Mouse (Mus musculus) left cerebral cortex, adult 2 months (tissue): ENCODE measurements around the gene Tmem40. TPM values are rescaled to one million over a fixed set of nuclear protein-coding genes. Genes with fewer than 3 reads are reported as not detected.

ENCODE experiments used
- DNase-seq, 2 experiments: peaks; one replicate each; pipeline ENCODE4 v3.0.0; 2021 to 2022; ENCODE audit warnings: low spot score in 2 of 2, mixed read lengths in 1 of 2; ENCODE audit errors: extremely low spot score in 1 of 2
- H3K27ac ChIP-seq: fragments of 200-600 bp; 2 replicates; pipeline ENCODE4 v1.8.1; 2022
- H3K4me3 ChIP-seq: fragments of 200-600 bp; 2 replicates; pipeline ENCODE4 v1.8.1; 2022
- CTCF ChIP-seq: fragments of 200-600 bp; IDR thresholded peaks from 2 replicates; pipeline ENCODE4 v1.8.1; 2022; ENCODE audit warnings: antibody characterized with exemption, mild to moderate bottlenecking, moderate library complexity
- intact Hi-C: fragments of 180-260 bp; cut with DNase I; formaldehyde crosslinking; loops from one replicate; pipeline ENCODE4 v1.15.1; 2025
- total RNA-seq, 2 experiments: library from RNA; stranded (reverse); gene quantifications; 2 replicates each; pipeline ENCODE4 v1.2.3; 2021

Gene Tmem40
- total RNA-seq, 2 experiments from 2014 or later: 1.2 TPM

- intact Hi-C loops: no loop called here
- TF ChIP-seq CTCF: no peak
- Histone ChIP-seq H3K27ac (no peak overlapping the region), H3K4me3 (no peak overlapping the region)
- DNase-seq: no peak
These were observed 29.9 kb upstream of the Tmem40 start for GRCm38 (mm10) chr6:115791842-115792686.

DNA sequence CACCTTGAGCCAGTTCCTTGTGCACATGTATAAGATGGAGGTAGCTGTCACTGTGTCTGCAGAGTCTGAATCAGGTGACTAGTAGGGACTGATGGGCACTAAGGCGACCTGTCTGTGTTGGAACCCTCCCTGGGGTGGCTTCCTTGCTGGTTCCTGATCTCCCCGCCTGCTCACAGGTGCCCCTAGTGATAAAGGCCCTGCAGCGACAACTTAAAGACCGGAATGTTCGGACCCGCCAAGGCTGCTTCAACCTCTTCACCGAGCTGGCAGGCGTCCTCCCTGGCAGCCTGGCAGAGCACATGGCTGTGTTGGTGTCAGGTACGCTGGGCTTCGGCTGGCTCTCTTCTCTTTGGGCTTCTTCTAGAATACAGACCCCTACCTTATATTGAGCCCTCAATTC is 28.8 kb upstream of the Tmem40 start:
- DNase-seq: no peak
- TF ChIP-seq CTCF: no peak
- Histone ChIP-seq H3K27ac (no peak overlapping the region), H3K4me3 (no peak overlapping the region)
- intact Hi-C loops: no loop called here

DNA sequence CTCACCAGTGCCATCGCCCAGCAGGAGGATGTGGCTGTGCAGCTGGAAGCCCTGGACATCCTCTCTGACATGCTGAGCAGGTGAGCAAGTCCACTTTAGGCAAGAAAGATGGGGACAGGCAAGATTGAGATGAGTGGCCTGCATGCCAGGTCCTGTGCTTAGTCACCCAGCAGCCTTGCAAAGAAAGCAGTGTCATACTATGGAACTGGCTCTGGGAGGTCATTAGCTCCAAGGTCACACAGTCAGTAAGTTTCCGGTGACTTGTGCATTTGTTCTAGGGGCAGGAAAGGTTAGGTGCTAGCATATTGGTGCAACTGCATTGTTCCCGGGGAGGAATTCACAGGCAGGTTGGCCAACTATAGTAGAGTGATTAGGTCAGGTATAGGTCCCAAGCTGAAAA is 20.6 kb upstream of the Tmem40 start:
- intact Hi-C loops: no loop called here
- no peak for DNase-seq
- no peak overlapping the region for H3K4me3 ChIP-seq
- no peak overlapping the region for H3K27ac ChIP-seq
- TF ChIP-seq CTCF: no peak

DNA sequence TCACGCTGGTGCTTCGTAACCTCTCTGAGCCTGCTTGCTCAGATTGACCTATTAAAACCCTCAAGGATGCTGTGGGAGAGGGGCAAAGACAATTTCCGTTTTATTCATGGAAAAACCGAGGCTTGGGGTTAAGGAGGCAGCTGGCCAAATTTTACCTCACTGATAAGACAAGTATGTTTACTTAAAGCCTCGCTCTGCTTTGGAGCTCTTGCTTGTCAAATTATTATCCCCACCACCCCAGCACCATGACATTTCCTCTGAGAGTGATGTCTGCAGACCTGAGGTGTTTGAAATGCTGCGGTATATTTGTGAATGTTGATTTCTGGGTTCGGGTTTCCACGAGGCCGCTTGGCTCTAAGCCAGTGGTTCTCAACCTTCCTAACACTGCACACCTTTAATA is 14.2 kb upstream of the Tmem40 start:
- TF ChIP-seq CTCF: no peak
- intact Hi-C loops: no loop called here
- H3K4me3 ChIP-seq: no peak overlapping the region
- H3K27ac ChIP-seq: no peak overlapping the region
- no peak for DNase-seq

GRCm38 (mm10) chr6:115775838-115776237 is 13.6 kb upstream of the Tmem40 start:
- Histone ChIP-seq H3K4me3 (no peak overlapping the region), H3K27ac (no peak overlapping the region)
- no peak for DNase-seq
- TF ChIP-seq CTCF: no peak
- intact Hi-C loops: no loop called here

DNA sequence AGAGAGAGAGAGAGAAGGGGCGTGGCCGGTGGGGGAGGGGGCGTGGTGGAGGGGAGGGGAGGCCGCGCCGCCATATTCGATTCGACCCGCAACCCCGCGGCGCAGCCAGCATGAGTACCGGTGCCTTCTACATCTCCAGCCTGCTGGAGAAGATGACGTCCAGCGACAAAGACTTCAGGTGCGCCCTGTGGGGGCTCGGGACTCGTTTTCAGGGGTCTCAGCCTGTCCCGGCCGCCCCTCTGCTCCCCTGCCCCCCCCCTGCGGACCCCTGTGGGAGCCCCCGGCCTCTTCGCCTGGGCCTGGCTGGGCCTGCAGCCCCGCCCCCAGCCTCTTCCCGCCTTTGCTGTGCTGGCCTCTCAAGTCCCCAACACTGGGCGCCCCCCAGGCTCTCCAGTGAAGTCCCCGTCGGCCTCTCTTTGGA is 12.3 kb upstream of the Tmem40 start, which contains the start of gene Cand2:
Gene Cand2 (plus strand): TSS at position 38 of the 421 bp plus-strand sequence.
- Histone ChIP-seq H3K4me3 (peak within 1 kb of the TSS; percentile 64), H3K27ac (no peak within 1 kb of the TSS)
- intact Hi-C loops: no loop called here
- no peak for TF ChIP-seq CTCF
- peak in 1 of 2 experiments; percentile 13 for DNase-seq

DNA sequence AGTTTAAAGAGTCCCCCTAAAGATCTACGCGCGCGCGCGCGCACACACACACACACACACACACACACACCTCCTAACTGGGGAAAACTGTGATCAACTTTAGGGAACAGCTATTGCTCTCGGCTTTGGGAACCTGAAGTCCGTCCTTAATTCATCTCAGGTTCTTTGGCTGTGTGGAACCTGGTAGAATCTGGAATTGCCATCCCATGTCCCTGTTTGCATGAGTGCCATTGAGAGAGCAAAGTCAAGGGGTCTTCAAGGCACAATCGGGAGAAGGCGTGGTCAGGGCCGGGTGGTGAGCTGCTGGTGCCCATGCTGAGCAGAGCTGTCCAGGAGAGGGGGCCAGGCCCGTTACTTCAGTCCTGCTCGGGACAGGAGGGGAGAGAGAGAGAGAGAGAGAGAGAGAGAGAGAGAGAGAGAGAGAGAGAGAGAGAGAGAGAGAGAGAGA is 11.8 kb upstream of the Tmem40 start:
- no peak overlapping the region for H3K27ac ChIP-seq
- DNase-seq: no peak
- intact Hi-C loops: no loop called here
- H3K4me3 ChIP-seq: peak overlapping the region; percentile 38
- no peak for TF ChIP-seq CTCF

GRCm38 (mm10) chr6:115772604-115773003 is 10.4 kb upstream of the Tmem40 start:
- DNase-seq: no peak
- no peak overlapping the region for H3K27ac ChIP-seq
- no peak overlapping the region for H3K4me3 ChIP-seq
- peak; percentile 21; the same call in 1 of the 2 replicates for TF ChIP-seq CTCF
- intact Hi-C loops: no loop called here

DNA sequence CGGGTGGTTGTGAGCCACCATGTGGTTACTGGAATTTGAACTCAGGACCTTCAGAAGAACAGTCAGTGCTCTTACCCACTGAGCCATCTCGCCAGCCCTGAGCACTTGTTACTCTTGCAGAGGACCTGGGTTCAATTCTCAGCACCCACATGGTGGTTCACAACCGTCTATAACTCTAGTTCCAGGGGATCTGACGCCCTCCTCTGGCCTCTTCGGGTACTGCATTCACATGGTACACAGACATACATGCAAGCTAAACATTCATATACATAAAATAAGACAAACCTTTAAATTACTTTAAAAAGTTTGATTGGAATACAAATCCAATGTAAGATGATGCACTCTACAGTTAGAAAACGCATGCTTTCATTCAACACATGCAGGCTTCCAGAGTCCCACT is 10.0 kb upstream of the Tmem40 start:
- intact Hi-C loops: no loop called here
- TF ChIP-seq CTCF: no peak

GRCm38 (mm10) chr6:115770852-115771251 is 8.6 kb upstream of the Tmem40 start:
- no peak for DNase-seq
- Histone ChIP-seq H3K4me3 (no peak overlapping the region), H3K27ac (no peak overlapping the region)
- intact Hi-C loops: no loop called here
- TF ChIP-seq CTCF: no peak

More for the DNA sequence above, 10.0 kb upstream of the Tmem40 start:
- H3K4me3 ChIP-seq: no peak overlapping the region
- H3K27ac ChIP-seq: no peak overlapping the region
- no peak for DNase-seq

- Histone ChIP-seq H3K27ac (no peak overlapping the region), H3K4me3 (no peak overlapping the region)
- TF ChIP-seq CTCF: peak; percentile 22
- intact Hi-C loops: no loop called here
- no peak for DNase-seq
These were observed 8.0 kb upstream of the Tmem40 start for GRCm38 (mm10) chr6:115770059-115770670.

GRCm38 (mm10) chr6:115768207-115768606 is 6.0 kb upstream of the Tmem40 start:
- no peak for TF ChIP-seq CTCF
- Histone ChIP-seq H3K27ac (no peak overlapping the region), H3K4me3 (no peak overlapping the region)
- no peak for DNase-seq
- intact Hi-C loops: no loop called here
